Mouse (Mus musculus) heart, adult 10 weeks (tissue): ENCODE measurements around the gene Mrpl41. TPM values are rescaled to one million over a fixed set of nuclear protein-coding genes. Genes with fewer than 3 reads are reported as not detected.

ENCODE experiments used
- polyA plus RNA-seq: library from polyadenylated mRNA; stranded (reverse); fragments of 350-450 nt; fragmentation: Illumina TruSeq; extraction: RNeasy Lipid Tissue Mini Kit (QIAGEN cat#74804); gene quantifications from one replicate; pipeline ENCODE4 v1.2.3, GENCODE M21; 2014; ENCODE audit warnings: low read depth, low replicate concordance

The Mrpl41 gene
- polyA plus RNA-seq: 116 TPM

GRCm38 (mm10) chr2:24974906-24975703 is at the start of gene Mrpl41:
Gene Mrpl41 (minus strand): TSS chr2:24975098.

GRCm38 (mm10) chr2:24975704-24976297 is 903 bp upstream of the Mrpl41 start, which contains the start of gene Pnpla7:
Gene Pnpla7 (plus strand): TSS chr2:24976033.

DNA sequence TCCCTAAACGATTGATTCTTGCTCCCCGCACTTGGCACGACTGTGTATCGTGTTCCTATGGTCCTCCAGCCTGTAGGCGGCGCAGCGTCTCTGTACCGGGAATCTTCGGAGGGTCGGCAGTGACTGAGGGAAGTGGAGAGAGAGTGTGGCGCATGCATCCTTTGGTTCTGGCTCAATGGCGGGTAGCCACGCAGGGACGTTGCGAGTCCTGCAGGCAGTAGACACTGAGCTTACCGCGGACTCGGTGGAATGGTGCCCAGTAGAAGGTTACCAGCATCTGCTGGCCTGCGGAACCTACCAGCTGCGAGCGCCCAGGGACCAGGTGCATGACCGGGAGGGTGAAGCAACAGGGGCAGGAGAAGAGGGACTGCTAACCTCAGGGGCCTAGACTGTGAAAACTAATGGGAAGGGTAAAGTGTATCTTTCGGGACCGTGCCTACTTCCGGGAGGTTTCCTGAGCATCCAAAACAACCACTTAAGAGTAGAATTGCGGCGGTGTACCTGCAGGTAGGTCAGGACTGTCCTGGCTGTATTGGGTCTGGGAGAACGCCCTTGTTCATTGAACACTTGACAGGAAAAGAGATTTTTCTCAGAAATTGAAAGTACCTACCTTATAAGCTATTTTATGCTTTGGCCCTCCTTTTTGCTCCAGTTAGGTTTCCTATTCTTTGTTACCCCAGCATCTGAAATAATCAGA is 12.4 kb downstream of the Mrpl41 start, which contains the start of gene Dph7:
Dph7 (plus strand) TSS at position 97 of the 697 bp plus-strand sequence.

GRCm38 (mm10) chr2:24949421-24950188 is 25.3 kb downstream of the Mrpl41 start, which contains the start of gene Zmynd19:
Gene Zmynd19 (plus strand): TSS chr2:24949792.

DNA sequence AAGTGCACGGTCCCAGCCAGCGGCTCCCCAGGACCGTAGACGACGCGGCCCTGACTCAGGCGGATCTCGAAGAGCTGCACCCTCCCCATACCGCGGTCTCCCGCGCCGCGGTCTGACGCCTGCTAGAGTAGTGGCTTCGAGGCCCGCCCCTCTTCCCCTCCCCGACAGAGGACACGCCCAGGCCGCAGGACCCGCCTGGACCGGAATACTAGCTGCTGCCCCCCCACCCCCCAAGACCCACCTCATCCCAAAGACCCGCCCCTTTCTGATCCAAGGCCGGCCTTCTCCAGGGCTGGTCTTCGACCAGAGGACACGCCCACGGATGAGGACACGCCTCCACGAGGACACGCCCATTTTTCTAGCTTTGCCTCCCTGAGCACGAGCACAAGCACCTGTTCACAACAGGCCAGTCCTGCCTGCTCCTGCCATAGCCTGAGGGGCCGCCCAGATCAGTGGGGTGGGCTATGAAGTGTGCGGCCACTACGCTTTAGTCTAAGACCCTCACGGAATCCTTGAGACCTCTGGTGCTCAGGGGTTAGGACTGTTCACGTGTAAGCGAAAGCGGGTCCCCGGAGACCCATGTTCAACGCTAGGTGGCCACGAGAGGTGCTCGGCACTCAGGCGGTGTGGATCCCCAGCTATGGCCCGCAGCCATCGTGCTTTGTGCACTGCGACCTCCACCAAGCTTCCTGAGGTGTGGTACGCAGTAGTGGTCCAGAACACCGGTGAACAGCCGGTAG is 39.7 kb downstream of the Mrpl41 start, which contains the start of gene Arrdc1:
Arrdc1 (minus strand) TSS at position 196 of the 740 bp plus-strand sequence.

Other genes starting within 250 kb of the Mrpl41 start
- not detected for gene Cacna1b, start 211.9 kb downstream of the Mrpl41 start, polyA plus RNA-seq
- 16.0 TPM for gene Ehmt1, start 55.5 kb downstream of the Mrpl41 start, polyA plus RNA-seq
- 9.0 TPM for gene Arrdc1, start 39.8 kb downstream of the Mrpl41 start, polyA plus RNA-seq
- 15.5 TPM for gene Zmynd19, start 25.3 kb downstream of the Mrpl41 start, polyA plus RNA-seq
- gene Dph7, start 12.7 kb downstream of the Mrpl41 start, polyA plus RNA-seq: 9.7 TPM
- gene Pnpla7, start 935 bp upstream of the Mrpl41 start, polyA plus RNA-seq: 21.6 TPM
- 27.4 TPM for gene Nsmf, start 79.3 kb upstream of the Mrpl41 start, polyA plus RNA-seq
- not detected for gene Entpd8, start 105.2 kb upstream of the Mrpl41 start, polyA plus RNA-seq
- not detected for gene Noxa1, start 120.1 kb upstream of the Mrpl41 start, polyA plus RNA-seq
- gene Nrarp, start 205.7 kb upstream of the Mrpl41 start, polyA plus RNA-seq: 9.5 TPM
- 4.8 TPM for gene Tor4a, start 221.8 kb upstream of the Mrpl41 start, polyA plus RNA-seq
- 34.5 TPM for gene Nelfb, start 236.4 kb upstream of the Mrpl41 start, polyA plus RNA-seq
- gene Stpg3, start 239.5 kb upstream of the Mrpl41 start, polyA plus RNA-seq: not detected
- not detected for gene Fam166a, start 243.6 kb upstream of the Mrpl41 start, polyA plus RNA-seq
- gene Tubb4b, start 249.6 kb upstream of the Mrpl41 start, polyA plus RNA-seq: 275 TPM